In genomic region chr7:139248615-139249405, GRCm38 (mm10) we compare ENCODE assay signal across 8 mouse cellular contexts. TPM values are rescaled to one million over a fixed set of nuclear protein-coding genes. Genes with fewer than 3 reads are reported as not detected.
DNase-seq lines count a peak whose midpoint lies in the region; ATAC-seq lines count a peak whose summit lies in the region.

No protein-coding gene starts in this region.

- H3K9ac ChIP-seq in embryonic facial prominence, embryonic 13.5 days, result peak overlapping the region; percentile 84
- H3K9ac ChIP-seq in hindbrain, embryonic 15.5 days, result peak overlapping the region; percentile 70

- peak overlapping the region; percentile 66 for H3K4me3 ChIP-seq in embryonic facial prominence, embryonic 13.5 days
- H3K4me3 ChIP-seq in hindbrain, embryonic 15.5 days, result peak overlapping the region; percentile 63
- peak overlapping the region; percentile 95 for H3K4me3 ChIP-seq in megakaryocyte, embryonic 14.5 days (replicated peaks)

- peak overlapping the region; percentile 82 for H3K27ac ChIP-seq in embryonic facial prominence, embryonic 13.5 days
- peak overlapping the region; percentile 65; the same call in 1 of the 2 replicates for H3K27ac ChIP-seq in hindbrain, embryonic 15.5 days (replicated peaks)

- H3K4me2 ChIP-seq in embryonic facial prominence, embryonic 13.5 days, result peak overlapping the region; percentile 92
- H3K4me2 ChIP-seq in hindbrain, embryonic 15.5 days, result peak overlapping the region; percentile 99

- ATAC-seq in embryonic facial prominence, embryonic 13.5 days (ENCODE audit: insufficient number of reproducible peaks, insufficient read depth, low FRiP score, low TSS enrichment, low read depth), result no peak
- no peak for ATAC-seq in hindbrain, embryonic 15.5 days (ENCODE audit: low FRiP score, low read depth)

- DNase-seq in adrenal gland, adult (ENCODE audit: inconsistent age in 2 of 2, low spot score in 1 of 2), result peak; percentile 48 to 92
- DNase-seq in adrenal gland, postnatal 4 days (ENCODE audit: low spot score in 2 of 2), result no peak
- peak; percentile 58 for DNase-seq in ovary, postnatal 10 days (ENCODE audit: low spot score)
- no peak for DNase-seq in ovary, postnatal 36 days (ENCODE audit: low spot score)
- no peak for DNase-seq in c-Kit-positive CD71-positive TER-119-positive erythroid progenitor cells, embryonic 14.5 days (ENCODE audit: low spot score)

- no peaks in the 10 kb centered on the region for H3K36me3 ChIP-seq in embryonic facial prominence, embryonic 13.5 days
- H3K36me3 ChIP-seq in hindbrain, embryonic 15.5 days, result no peaks in the 10 kb centered on the region
- H3K36me3 ChIP-seq in megakaryocyte, embryonic 14.5 days (replicated peaks; ENCODE audit: low read length), result peaks cover 40% of the 10 kb centered on the region

- no peaks in the 10 kb centered on the region for H3K9me3 ChIP-seq in embryonic facial prominence, embryonic 13.5 days
- no peaks in the 10 kb centered on the region for H3K9me3 ChIP-seq in hindbrain, embryonic 15.5 days
- no peaks in the 10 kb centered on the region for H3K9me3 ChIP-seq in megakaryocyte, embryonic 14.5 days

- no peaks in the 10 kb centered on the region for H3K27me3 ChIP-seq in embryonic facial prominence, embryonic 13.5 days
- H3K27me3 ChIP-seq in hindbrain, embryonic 15.5 days, result peaks cover 4% of the 10 kb centered on the region; the same call in 1 of the 2 replicates
- H3K27me3 ChIP-seq in megakaryocyte, embryonic 14.5 days (replicated peaks), result peaks cover 1% of the 10 kb centered on the region

- H3K4me1 ChIP-seq in embryonic facial prominence, embryonic 13.5 days, result peaks cover 71% of the 10 kb centered on the region
- peaks cover 42% of the 10 kb centered on the region for H3K4me1 ChIP-seq in hindbrain, embryonic 15.5 days (replicated peaks)
- H3K4me1 ChIP-seq in megakaryocyte, embryonic 14.5 days, result peaks cover 74% of the 10 kb centered on the region

- 1% methylated on average over 45 of the region's 45 CpGs for WGBS in embryonic facial prominence, embryonic 13.5 days
- WGBS in hindbrain, embryonic 15.5 days, result 1% methylated on average over 45 of the region's 45 CpGs

RNA-seq across cellular contexts. Expression of gene Pwwp2b, which starts 0.5 kb away (rescaled TPM):
- total RNA-seq in adrenal gland, postnatal 4 days (2021), result 10 to 100 TPM; 18.2 to 21.0 TPM
- polyA plus RNA-seq in embryonic facial prominence, embryonic 13.5 days (2015; fragmentation: Nextera tagmentation; extraction: Ambion mirVana), result 13.7 and 16.0 TPM in 2 replicates
- 5.8 and 6.3 TPM in 2 replicates for polyA plus RNA-seq in hindbrain, embryonic 15.5 days (2015; fragmentation: Nextera tagmentation; extraction: Ambion mirVana)
- 11.6 and 15.8 TPM in 2 replicates for polyA plus RNA-seq in megakaryocyte, embryonic 14.5 days (2012; ENCODE audit: insufficient read depth, low replicate concordance)

RNA-seq across cellular contexts. Expression of gene Stk32c, which starts 35.7 kb away (rescaled TPM):
- total RNA-seq in adrenal gland, postnatal 4 days (2021), result 1 to 10 TPM; 3.8 to 4.3 TPM
- polyA plus RNA-seq in embryonic facial prominence, embryonic 13.5 days (2015; fragmentation: Nextera tagmentation; extraction: Ambion mirVana), result 0.18 and 0.22 TPM in 2 replicates
- polyA plus RNA-seq in hindbrain, embryonic 15.5 days (2015; fragmentation: Nextera tagmentation; extraction: Ambion mirVana), result 2.6 and 3.3 TPM in 2 replicates
- not detected in 2 replicates for polyA plus RNA-seq in megakaryocyte, embryonic 14.5 days (2012; ENCODE audit: insufficient read depth, low replicate concordance)

RNA-seq across cellular contexts. Expression of gene Lrrc27, which starts 36.0 kb away (rescaled TPM):
- total RNA-seq in adrenal gland, postnatal 4 days (2021), result 1 to 10 TPM; 4.5 to 5.6 TPM
- polyA plus RNA-seq in embryonic facial prominence, embryonic 13.5 days (2015; fragmentation: Nextera tagmentation; extraction: Ambion mirVana), result 2.0 and 2.1 TPM in 2 replicates
- polyA plus RNA-seq in hindbrain, embryonic 15.5 days (2015; fragmentation: Nextera tagmentation; extraction: Ambion mirVana), result 3.9 and 8.0 TPM in 2 replicates
- polyA plus RNA-seq in megakaryocyte, embryonic 14.5 days (2012; ENCODE audit: insufficient read depth, low replicate concordance), result 2.9 TPM in 1 of 2 replicates, not detected in the other

Comparison
In these comparisons a context has a peak if more than half of its experiments do, and no peak if none do; other contexts are left out.
1. DNase-seq: peak in adrenal gland, adult (2 of 2) and ovary, postnatal 10 days (single experiment); none in adrenal gland, postnatal 4 days (0 of 2), ovary, postnatal 36 days (single experiment) and c-Kit-positive CD71-positive TER-119-positive erythroid progenitor cells, embryonic 14.5 days (single experiment).
2. Peak in every context shown above with its lines, with median percentiles within 50 percentile points of each other: H3K4me3 ChIP-seq.